Comparison of ENCODE assay signal across 8 mouse cellular contexts in the genomic region with DNA sequence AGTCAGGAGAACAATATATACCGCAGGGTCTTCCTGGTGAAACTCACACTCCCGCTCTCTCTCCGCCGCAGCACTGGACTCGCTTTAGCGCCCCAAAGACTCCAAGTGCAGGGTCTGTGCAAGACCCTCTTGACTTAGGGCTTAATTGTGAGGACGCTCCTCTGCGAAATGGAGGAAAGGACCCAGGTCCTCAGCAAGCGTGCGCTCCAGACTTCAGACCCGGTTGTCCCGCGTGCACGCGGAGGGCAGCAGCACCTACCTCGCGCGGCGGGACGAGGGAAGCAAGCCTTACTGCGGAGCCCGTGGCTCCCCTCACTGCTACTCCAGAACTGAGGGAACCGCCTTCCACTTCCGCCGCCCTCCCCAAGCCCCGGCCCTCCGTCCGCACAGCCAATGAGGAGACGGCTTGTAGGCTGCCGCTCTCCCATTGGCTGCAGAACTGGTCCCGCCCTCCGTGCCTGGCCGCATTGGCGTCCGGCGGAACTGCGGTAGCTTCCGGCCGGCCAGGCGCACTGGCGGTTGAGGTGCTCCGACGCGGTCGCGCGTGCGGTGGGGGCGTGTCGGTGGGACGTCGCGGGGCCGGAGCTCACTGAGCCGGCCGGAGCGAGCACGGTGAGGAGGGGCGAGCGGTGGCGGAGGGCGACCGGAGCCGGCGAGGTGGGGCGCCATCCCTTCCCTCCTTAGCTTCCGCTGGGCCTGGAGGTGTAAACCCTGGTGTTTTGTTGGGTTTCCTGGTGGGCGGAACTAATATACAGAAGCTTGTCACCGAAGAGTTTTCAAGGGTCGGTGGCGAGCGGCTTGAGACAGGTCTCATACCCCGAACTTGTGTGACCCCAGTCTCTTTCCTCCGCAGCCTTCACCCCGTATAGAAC. TPM values are rescaled to one million over a fixed set of nuclear protein-coding genes. Genes with fewer than 3 reads are reported as not detected.
DNase-seq lines count a peak whose midpoint lies in the region; ATAC-seq and TF ChIP-seq lines count a peak whose summit lies in the region.

A gene (plus strand): TSS at position 465 of the 872 bp plus-strand sequence.

- H3K9me3 ChIP-seq in embryonic facial prominence, embryonic 14.5 days (ENCODE audit: control insufficient read depth, low read length) = no peaks in the 10 kb centered on the region
- 0 out of 2 replicates have a peak, but pooled peaks cover 2% of the 10 kb centered on the region for H3K9me3 ChIP-seq in limb, embryonic 13.5 days
- H3K9me3 ChIP-seq in midbrain, embryonic 16.5 days (replicated peaks; ENCODE audit: control insufficient read depth, low read length, poor library complexity, severe bottlenecking) = no peaks in the 10 kb centered on the region

- H3K36me3 ChIP-seq in embryonic facial prominence, embryonic 14.5 days (ENCODE audit: control insufficient read depth, insufficient read depth, low read length) = peaks cover 48% of the 10 kb centered on the region
- H3K36me3 ChIP-seq in heart, adult 2 months (ENCODE audit: control insufficient read depth, insufficient read depth, low read length) = no peaks in the 10 kb centered on the region
- peaks cover 59% of the 10 kb centered on the region for H3K36me3 ChIP-seq in limb, embryonic 13.5 days
- H3K36me3 ChIP-seq in midbrain, embryonic 16.5 days (ENCODE audit: control insufficient read depth, insufficient read depth, low read length) = peaks cover 11% of the 10 kb centered on the region

- H3K9ac ChIP-seq in embryonic facial prominence, embryonic 14.5 days (ENCODE audit: low read depth, low read length) = peak within 1 kb of the TSS; percentile 74
- peak within 1 kb of the TSS; percentile 91 for H3K9ac ChIP-seq in heart, adult 2 months (ENCODE audit: low read depth, low read length)
- H3K9ac ChIP-seq in limb, embryonic 13.5 days = peak within 1 kb of the TSS; percentile 86
- peak within 1 kb of the TSS; percentile 87 for H3K9ac ChIP-seq in midbrain, embryonic 16.5 days (ENCODE audit: low read depth, low read length)

- peaks cover 17% of the 10 kb centered on the region for H3K4me1 ChIP-seq in embryonic facial prominence, embryonic 14.5 days (ENCODE audit: control insufficient read depth, insufficient read depth, low read length)
- H3K4me1 ChIP-seq in heart, adult 2 months (ENCODE audit: control insufficient read depth, insufficient read depth, low read length) = peaks cover 3% of the 10 kb centered on the region; the same call in 1 of the 2 replicates
- H3K4me1 ChIP-seq in limb, embryonic 13.5 days = peaks cover 46% of the 10 kb centered on the region
- H3K4me1 ChIP-seq in midbrain, embryonic 16.5 days (ENCODE audit: control insufficient read depth, insufficient read depth, low read length) = peaks cover 38% of the 10 kb centered on the region

- 1% methylated on average over 36 of the region's 75 CpGs for WGBS in embryonic facial prominence, embryonic 14.5 days
- under 1% methylated on average over 75 of the region's 75 CpGs for WGBS in heart, adult 2 months
- WGBS in limb, embryonic 13.5 days = under 1% methylated on average over 70 of the region's 75 CpGs
- under 1% methylated on average over 74 of the region's 75 CpGs for WGBS in midbrain, embryonic 16.5 days

- H3K4me3 ChIP-seq in embryonic facial prominence, embryonic 14.5 days (ENCODE audit: low read depth, low read length) = peak within 1 kb of the TSS; percentile 73
- H3K4me3 ChIP-seq in heart, adult 2 months = peak within 1 kb of the TSS; percentile 81
- peak within 1 kb of the TSS; percentile 87 for H3K4me3 ChIP-seq in limb, embryonic 13.5 days
- H3K4me3 ChIP-seq in midbrain, embryonic 16.5 days (ENCODE audit: low read depth, low read length) = peak within 1 kb of the TSS; percentile 83

- H3K79me2 ChIP-seq in heart, adult 2 months (replicated peaks; ENCODE audit: control insufficient read depth, insufficient read depth, low read length) = 0 out of 2 replicates have a peak, but pooled peaks cover 3% of the 10 kb centered on the region

- H3K27me3 ChIP-seq in embryonic facial prominence, embryonic 14.5 days (replicated peaks; ENCODE audit: control insufficient read depth, insufficient read depth, low read length) = no peaks in the 10 kb centered on the region
- H3K27me3 ChIP-seq in heart, adult 2 months (ENCODE audit: control insufficient read depth, insufficient read depth, low read length) = no peaks in the 10 kb centered on the region
- H3K27me3 ChIP-seq in limb, embryonic 13.5 days = no peaks in the 10 kb centered on the region
- no peaks in the 10 kb centered on the region for H3K27me3 ChIP-seq in midbrain, embryonic 16.5 days (ENCODE audit: control insufficient read depth, insufficient read depth, low read depth, low read length)

- no peak for TF ChIP-seq CTCF in heart, adult 2 months (IDR thresholded peaks at IDR 0.05)

- intact Hi-C loops in heart, adult 2 months (cut with DNase I) = loop anchor here (2.0 to 5.0 kb wide), 3 partner anchors 26 to 56 kb away; a partner anchor contains a TSS

- H3K27ac ChIP-seq in embryonic facial prominence, embryonic 14.5 days (replicated peaks; ENCODE audit: low read depth, low read length) = peak within 1 kb of the TSS; percentile 85
- peak within 1 kb of the TSS; percentile 91 for H3K27ac ChIP-seq in heart, adult 2 months
- peak within 1 kb of the TSS; percentile 90 for H3K27ac ChIP-seq in limb, embryonic 13.5 days
- H3K27ac ChIP-seq in midbrain, embryonic 16.5 days (ENCODE audit: low read length) = peak within 1 kb of the TSS; percentile 76

- H3K4me2 ChIP-seq in embryonic facial prominence, embryonic 14.5 days (ENCODE audit: low read depth, low read length) = peak within 1 kb of the TSS; percentile 93
- peak within 1 kb of the TSS; percentile 98 for H3K4me2 ChIP-seq in limb, embryonic 13.5 days (replicated peaks)
- H3K4me2 ChIP-seq in midbrain, embryonic 16.5 days (ENCODE audit: low read length) = peak within 1 kb of the TSS; percentile 97

- DNase-seq in 3T3-L1 (ENCODE audit: low read depth, low spot score) = peak; percentile 96
- peak; percentile 92 to 93 for DNase-seq in adrenal gland, postnatal 4 days (ENCODE audit: low spot score in 2 of 2)
- DNase-seq in embryonic facial prominence, embryonic 14.5 days (ENCODE audit: low spot score) = peak; percentile 98
- DNase-seq in heart, adult 2 months = peak; percentile 97 to 98
- DNase-seq in kidney, adult 8-10 months = peak; percentile 94 to 95
- DNase-seq in spleen, postnatal 10 days (ENCODE audit: low spot score in 2 of 2) = peak; percentile 93 to 98

- peak; percentile 99 for ATAC-seq in embryonic facial prominence, embryonic 14.5 days (ENCODE audit: low read depth)
- peak; percentile 99 for ATAC-seq in limb, embryonic 13.5 days (ENCODE audit: low FRiP score, low read depth)
- peak; percentile 99 for ATAC-seq in midbrain, embryonic 16.5 days

- TF ChIP-seq EP300 in heart, adult 2 months (IDR thresholded peaks at IDR 0.05; ENCODE audit: insufficient read depth, low read depth, low read length) = peak; percentile 50; the same call in 1 of the 2 replicates

- TF ChIP-seq POLR2A in heart, adult 2 months (IDR thresholded peaks at IDR 0.05; ENCODE audit: insufficient read depth, low read depth, low read length) = peak; percentile 99

RNA-seq across cellular contexts. Expression of the gene that starts here (rescaled TPM):
- 1 to 10 TPM; 8.0 to 9.6 TPM for total RNA-seq in adrenal gland, postnatal 4 days (2021)
- 9.0 and 9.1 TPM in 2 replicates for polyA plus RNA-seq in embryonic facial prominence, embryonic 14.5 days (2014; fragmentation: Nextera tagmentation; extraction: Ambion mirVana)
- total RNA-seq in heart, adult 2 months (2021) = 1 to 10 TPM; 1.5 to 3.5 TPM
- 2.4 and 2.8 TPM in 2 replicates for polyA plus RNA-seq in heart, adult 2 months (2012; rRNA removed)
- polyA plus RNA-seq in limb, embryonic 13.5 days (2015; fragmentation: Nextera tagmentation; extraction: Ambion mirVana) = 15.5 and 16.7 TPM in 2 replicates
- 13.8 and 15.9 TPM in 2 replicates for polyA plus RNA-seq in midbrain, embryonic 16.5 days (2015; fragmentation: Nextera tagmentation; extraction: Ambion mirVana)

Comparison
In these comparisons a context has a peak if more than half of its experiments do, and no peak if none do; other contexts are left out.
1. Peak in every context shown above with its lines: DNase-seq, ATAC-seq, H3K4me3 ChIP-seq and H3K27ac ChIP-seq.